Comparison of ENCODE assay signal across 15 mouse cellular contexts in the genomic region with DNA sequence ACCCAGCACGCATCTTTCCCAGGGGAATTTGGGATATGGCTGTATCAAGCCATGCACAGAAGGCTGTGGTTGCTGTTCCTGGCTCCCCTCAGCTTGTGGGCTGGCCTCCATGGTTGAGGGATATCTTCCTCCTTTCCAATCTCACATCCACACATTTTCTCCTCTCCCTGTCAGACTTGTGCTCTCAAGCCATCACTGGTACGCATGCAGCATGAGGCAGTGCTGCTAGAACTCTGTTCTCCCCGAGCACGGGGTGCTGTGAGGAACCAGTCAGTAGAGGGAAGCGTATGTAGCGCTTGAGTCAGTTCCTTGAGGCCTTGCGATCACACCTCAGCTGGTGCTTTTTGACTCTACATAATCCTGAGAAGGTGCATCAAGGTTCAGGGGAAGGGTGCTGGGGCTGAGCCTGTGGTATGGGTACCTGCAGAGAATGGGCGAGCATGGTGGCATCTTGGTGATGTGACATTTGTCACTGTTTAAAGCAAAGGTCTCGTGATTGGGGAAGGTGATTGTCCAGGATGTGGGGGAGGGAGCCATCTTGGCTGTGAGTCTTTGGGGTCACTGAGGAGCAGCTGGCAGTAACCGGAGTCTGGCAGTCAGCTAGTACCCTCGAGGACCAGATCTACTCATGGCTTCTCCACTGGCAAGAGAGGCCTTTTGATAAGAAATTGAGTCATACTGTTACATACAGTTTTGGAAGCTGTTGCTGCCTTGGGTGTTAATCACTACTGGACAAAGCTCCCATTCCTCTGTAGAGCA.
A peak's percentile ranks its signal among the peaks of the same experiment; 100 is the strongest.
DNase-seq lines count a peak whose midpoint lies in the region; ATAC-seq and TF ChIP-seq lines count a peak whose summit lies in the region.
"Had no signal": no experiment of that assay in that cellular context is flagged by ENCODE, and none has a peak within 500 bp of the region (broad histone marks: within the 10 kb centered on the region; RNA-seq: fewer than 3 reads in every experiment).

No protein-coding gene starts in this region.

- no peak overlapping the region for H3K4me2 ChIP-seq in heart, embryonic 15.5 days
- H3K4me2 ChIP-seq in hindbrain, embryonic 16.5 days (ENCODE audit: low read length), result no peak overlapping the region
- no peak overlapping the region for H3K4me2 ChIP-seq in lung, postnatal 0 days (replicated peaks; ENCODE audit: low read depth, low read length)
- H3K4me2 ChIP-seq: embryonic facial prominence, embryonic 12.5 days; kidney, embryonic 15.5 days; limb, embryonic 12.5 days had no signal

- H3K27me3 ChIP-seq in cerebellum, adult 2 months (ENCODE audit: control insufficient read depth, insufficient read depth, low read length), result no peaks in the 10 kb centered on the region
- H3K27me3 ChIP-seq in heart, embryonic 15.5 days, result no peaks in the 10 kb centered on the region
- no peaks in the 10 kb centered on the region for H3K27me3 ChIP-seq in C2C12 (ENCODE audit: control insufficient read depth, insufficient read depth, insufficient read length)
- H3K27me3 ChIP-seq in hindbrain, embryonic 16.5 days (replicated peaks; ENCODE audit: control insufficient read depth, insufficient read depth, low read length), result no peaks in the 10 kb centered on the region
- H3K27me3 ChIP-seq in lung, postnatal 0 days (replicated peaks; ENCODE audit: insufficient read depth, low read length), result no peaks in the 10 kb centered on the region
- H3K27me3 ChIP-seq: embryonic facial prominence, embryonic 12.5 days; kidney, embryonic 15.5 days; limb, embryonic 12.5 days had no signal

- peaks cover 81% of the 10 kb centered on the region for H3K79me2 ChIP-seq in C2C12 (ENCODE audit: control insufficient read depth, insufficient read depth)

- no peak overlapping the region for H3K9ac ChIP-seq in heart, embryonic 15.5 days
- no peak overlapping the region for H3K9ac ChIP-seq in hindbrain, embryonic 16.5 days (ENCODE audit: low read depth, low read length)
- H3K9ac ChIP-seq in lung, postnatal 0 days (replicated peaks; ENCODE audit: low read depth), result no peak overlapping the region
- H3K9ac ChIP-seq: embryonic facial prominence, embryonic 12.5 days; kidney, embryonic 15.5 days; limb, embryonic 12.5 days had no signal

- H3K4me1 ChIP-seq in cerebellum, adult 2 months (ENCODE audit: control insufficient read depth, insufficient read depth, low read length), result peaks cover 76% of the 10 kb centered on the region
- H3K4me1 ChIP-seq in heart, embryonic 15.5 days (replicated peaks), result peaks cover 76% of the 10 kb centered on the region
- H3K4me1 ChIP-seq in hindbrain, embryonic 16.5 days (ENCODE audit: control insufficient read depth, insufficient read depth, low read depth, low read length), result peaks cover 39% of the 10 kb centered on the region
- H3K4me1 ChIP-seq in lung, postnatal 0 days (ENCODE audit: insufficient read depth, low read depth, low read length), result peaks cover 9% of the 10 kb centered on the region; the same call in 1 of the 2 replicates

- peak overlapping the region; percentile 14 for H3ac ChIP-seq in C2C12 (ENCODE audit: control insufficient read depth, insufficient read length, low read depth)

- no peak overlapping the region for H3K4me3 ChIP-seq in cerebellum, adult 2 months (replicated peaks; ENCODE audit: insufficient read depth, low read depth, low read length)
- H3K4me3 ChIP-seq in heart, embryonic 15.5 days, result no peak overlapping the region
- H3K4me3 ChIP-seq in C2C12 (ENCODE audit: insufficient read depth, poor library complexity, severe bottlenecking), result no peak overlapping the region
- no peak overlapping the region for H3K4me3 ChIP-seq in hindbrain, embryonic 16.5 days (ENCODE audit: low read length)
- H3K4me3 ChIP-seq in lung, postnatal 0 days (ENCODE audit: low read depth, low read length), result no peak overlapping the region
- H3K4me3 ChIP-seq: embryonic facial prominence, embryonic 12.5 days; kidney, embryonic 15.5 days; limb, embryonic 12.5 days; megakaryocyte, embryonic 14.5 days had no signal

- peak overlapping the region; percentile 37 for H3K27ac ChIP-seq in cerebellum, adult 2 months (ENCODE audit: insufficient read depth, low read length)
- peak overlapping the region; percentile 72 for H3K27ac ChIP-seq in heart, embryonic 15.5 days
- H3K27ac ChIP-seq in hindbrain, embryonic 16.5 days (ENCODE audit: low read depth, low read length), result 0 out of 2 replicates have a peak overlapping the region, but pooled peaks have one; percentile 3
- H3K27ac ChIP-seq in lung, postnatal 0 days (ENCODE audit: low read length), result no peak overlapping the region
- H3K27ac ChIP-seq: embryonic facial prominence, embryonic 12.5 days; kidney, embryonic 15.5 days; limb, embryonic 12.5 days had no signal

- no peak for ATAC-seq in heart, embryonic 15.5 days (replicated peaks; ENCODE audit: insufficient number of reproducible peaks, insufficient read depth, low FRiP score, low read depth)
- ATAC-seq in hindbrain, embryonic 16.5 days, result no peak
- no peak for ATAC-seq in lung, postnatal 0 days
- ATAC-seq: activated CD4-positive, CD25-positive, alpha-beta regulatory T cell, adult 4 months had no signal

- H3K36me3 ChIP-seq in heart, embryonic 15.5 days, result no peaks in the 10 kb centered on the region
- no peaks in the 10 kb centered on the region for H3K36me3 ChIP-seq in C2C12 (ENCODE audit: control insufficient read depth, insufficient read depth)
- no peaks in the 10 kb centered on the region for H3K36me3 ChIP-seq in hindbrain, embryonic 16.5 days (ENCODE audit: control insufficient read depth, insufficient read depth, low read length)
- H3K36me3 ChIP-seq in lung, postnatal 0 days (ENCODE audit: insufficient read depth, low read length), result no peaks in the 10 kb centered on the region
- H3K36me3 ChIP-seq: embryonic facial prominence, embryonic 12.5 days; kidney, embryonic 15.5 days had no signal

- peaks cover 38% of the 10 kb centered on the region for H3K79me3 ChIP-seq in C2C12 (ENCODE audit: low read depth)

- no peak for DNase-seq in cerebellum, adult 2 months
- DNase-seq in cerebellum, adult 9-11 months, result no peak
- no peak for DNase-seq in heart, adult 9 months (ENCODE audit: low spot score in 2 of 2)
- DNase-seq in retina, postnatal 1 day, result no peak
- DNase-seq in lung, postnatal 0 days (ENCODE audit: low spot score), result no peak
- DNase-seq: cerebellum, postnatal 10 days; lung, adult 18-20 months had no signal

- no peaks in the 10 kb centered on the region for H3K9me3 ChIP-seq in heart, embryonic 15.5 days (replicated peaks)
- H3K9me3 ChIP-seq in hindbrain, embryonic 16.5 days (ENCODE audit: control insufficient read depth, low read length), result no peaks in the 10 kb centered on the region
- H3K9me3 ChIP-seq in lung, postnatal 0 days (ENCODE audit: low read length), result no peaks in the 10 kb centered on the region
- H3K9me3 ChIP-seq: embryonic facial prominence, embryonic 12.5 days; kidney, embryonic 15.5 days; limb, embryonic 12.5 days; megakaryocyte, embryonic 14.5 days had no signal

- TF ChIP-seq EP300 in lung, postnatal 0 days (IDR thresholded peaks at IDR 0.05), result no peak

- TF ChIP-seq POLR2A in cerebellum, adult 2 months (IDR thresholded peaks at IDR 0.05; ENCODE audit: borderline replicate concordance, insufficient read depth, low read length), result no peak

- no peak for TF ChIP-seq CTCF in cerebellum, adult 2 months (IDR thresholded peaks at IDR 0.05; ENCODE audit: borderline replicate concordance, insufficient read depth, low read depth, low read length)
- TF ChIP-seq CTCF in C2C12 (IDR thresholded peaks at IDR 0.05; ENCODE audit: control insufficient read depth, insufficient read depth, insufficient read length), result no peak
- no peak for TF ChIP-seq CTCF in lung, postnatal 0 days (IDR thresholded peaks at IDR 0.05)

- WGBS in cerebellum, adult 2 months, result 44% methylated on average over 11 of the region's 11 CpGs
- 64% methylated on average over 11 of the region's 11 CpGs for WGBS in heart, embryonic 15.5 days
- WGBS in hindbrain, embryonic 16.5 days, result 67% methylated on average over 11 of the region's 11 CpGs
- 71% methylated on average over 11 of the region's 11 CpGs for WGBS in lung, postnatal 0 days

TF ChIP-seq in C2C12, 6 proteins besides CTCF, POLR2A, EP300 and RAD21:
- no peak for TF ChIP-seq FOSL1 (IDR thresholded peaks at IDR 0.05; ENCODE audit: insufficient read depth, low read length, poor library complexity, severe bottlenecking)
- peak; percentile 52 for TF ChIP-seq MYOD1 (IDR thresholded peaks at IDR 0.05; ENCODE audit: control insufficient read depth, insufficient read length, low read depth)
